Mouse (Mus musculus) embryonic facial prominence, embryonic 14.5 days (tissue): Measurements from ENCODE around the gene Gm17087. TPM values are rescaled to one million over a fixed set of nuclear protein-coding genes. Genes with fewer than 3 reads are reported as not detected.

Experiments
- ATAC-seq: fragments of 200-750 bp; cut with Nextera tagmentation; 2 replicates; pipeline ENCODE4 v1.8.0; 2017; ENCODE audit warnings: low read depth, moderate number of reproducible peaks, moderate TSS enrichment
- DNase-seq: peaks from one replicate; pipeline ENCODE4 v3.0.0-alpha.2; 2015; ENCODE audit warnings: low spot score
- H3K27ac ChIP-seq: fragments of 300-500 bp; sonication (generic); replicated peaks from 2 replicates; pipeline ENCODE4 v1.5.1; 2014; ENCODE audit warnings: low read depth, mild to moderate bottlenecking, low read length, moderate library complexity
- H3K27me3 ChIP-seq: fragments of 300-500 bp; sonication (generic); replicated peaks from 2 replicates; pipeline ENCODE4 v1.6.1; 2014; ENCODE audit warnings: low read length; ENCODE audit not compliant: control insufficient read depth, insufficient read depth
- H3K36me3 ChIP-seq: fragments of 300-500 bp; sonication (generic); 2 replicates; pipeline ENCODE4 v1.6.1; 2014; ENCODE audit warnings: low read length, mixed read lengths; ENCODE audit not compliant: control insufficient read depth, insufficient read depth
- H3K4me1 ChIP-seq: fragments of 300-500 bp; sonication (generic); 2 replicates; pipeline ENCODE4 v1.6.1; 2014; ENCODE audit warnings: antibody characterized with exemption, low read length; ENCODE audit not compliant: control insufficient read depth, insufficient read depth
- H3K4me2 ChIP-seq: fragments of 300-500 bp; sonication (generic); 2 replicates; pipeline ENCODE4 v1.6.1; 2014; ENCODE audit warnings: low read depth, mild to moderate bottlenecking, low read length, moderate library complexity, mixed read lengths
- H3K4me3 ChIP-seq: fragments of 300-500 bp; sonication (generic); 2 replicates; pipeline ENCODE4 v1.5.1; 2014; ENCODE audit warnings: low read depth, mild to moderate bottlenecking, low read length
- H3K9ac ChIP-seq: fragments of 300-500 bp; sonication (generic); 2 replicates; pipeline ENCODE4 v1.6.1; 2014; ENCODE audit warnings: low read depth, mild to moderate bottlenecking, low read length, moderate library complexity, mixed read lengths
- H3K9me3 ChIP-seq: fragments of 300-500 bp; sonication (generic); 2 replicates; pipeline ENCODE4 v1.6.1; 2016; ENCODE audit warnings: low read length; ENCODE audit not compliant: control insufficient read depth
- WGBS: fragments of 180-500 bp; shearing (Covaris S2); extraction: QIAGEN DNeasy Blood & Tissue Kit; methylation state at CpG from one replicate; pipeline ENCODE4 v1.1.7; 2014; 5-methylcytosine and 5-hydroxymethylcytosine counted together
- polyA plus RNA-seq: library from polyadenylated mRNA; unstranded; fragments of >200 nt; fragmentation: Nextera tagmentation; extraction: Ambion mirVana; gene quantifications from 2 replicates; pipeline ENCODE4 v1.2.1, GENCODE M21; 2014

The Gm17087 gene
- polyA plus RNA-seq, 1 experiment from 2014 or later, result not detected

DNA sequence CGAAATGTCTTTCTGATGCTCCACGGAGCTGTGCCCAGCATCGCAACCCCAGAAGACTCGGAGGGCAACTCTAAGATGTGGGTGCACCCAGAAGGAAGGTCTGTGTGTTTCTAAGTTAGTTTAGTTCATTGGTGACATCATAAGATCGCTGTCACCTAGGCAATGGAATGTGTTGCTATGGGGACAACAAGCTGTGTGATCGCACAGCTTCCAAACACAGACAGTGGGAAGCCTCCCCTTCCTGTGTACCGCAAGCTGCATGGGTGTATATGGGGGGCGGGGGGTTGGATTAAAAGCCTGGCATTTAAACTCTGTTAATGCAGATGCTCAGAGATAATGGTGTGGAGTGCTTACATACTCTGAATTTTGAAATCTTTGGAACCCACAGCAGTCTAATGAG lies 14.8 kb upstream of the Gm17087 start:
- no peak overlapping the region for H3K4me2 ChIP-seq
- no peak for DNase-seq
- no peaks in the 10 kb centered on the region for H3K9me3 ChIP-seq
- no peak overlapping the region for H3K4me3 ChIP-seq
- no peaks in the 10 kb centered on the region for H3K36me3 ChIP-seq
- no peak overlapping the region for H3K27ac ChIP-seq
- ATAC-seq, result no peak
- H3K9ac ChIP-seq, result no peak overlapping the region
- no peaks in the 10 kb centered on the region for H3K4me1 ChIP-seq
- WGBS, result 79% methylated on average over 8 of the region's 8 CpGs
- H3K27me3 ChIP-seq, result no peaks in the 10 kb centered on the region

DNA sequence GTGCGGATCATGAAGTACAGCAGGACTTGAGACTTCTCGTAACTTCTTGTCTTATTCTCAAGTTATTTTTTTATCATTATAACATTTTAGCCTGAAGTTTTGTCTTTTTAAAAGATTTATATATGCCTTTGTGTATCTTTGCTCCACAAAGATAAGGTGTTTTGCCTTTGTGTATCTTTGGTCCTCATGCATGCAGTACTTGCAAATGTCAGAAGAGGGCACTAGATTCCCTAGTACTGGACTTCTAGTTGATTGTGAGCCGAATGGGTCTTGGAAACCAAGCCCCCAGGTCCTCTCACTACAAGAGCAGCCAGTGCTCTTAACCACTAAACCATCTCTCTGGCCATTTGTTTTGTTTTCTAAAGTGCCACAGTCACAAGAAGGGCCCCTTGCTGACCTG lies 13.6 kb upstream of the Gm17087 start:
- DNase-seq, result no peak
- WGBS, result 63% methylated on average over 3 of the region's 3 CpGs
- ATAC-seq, result no peak

DNA sequence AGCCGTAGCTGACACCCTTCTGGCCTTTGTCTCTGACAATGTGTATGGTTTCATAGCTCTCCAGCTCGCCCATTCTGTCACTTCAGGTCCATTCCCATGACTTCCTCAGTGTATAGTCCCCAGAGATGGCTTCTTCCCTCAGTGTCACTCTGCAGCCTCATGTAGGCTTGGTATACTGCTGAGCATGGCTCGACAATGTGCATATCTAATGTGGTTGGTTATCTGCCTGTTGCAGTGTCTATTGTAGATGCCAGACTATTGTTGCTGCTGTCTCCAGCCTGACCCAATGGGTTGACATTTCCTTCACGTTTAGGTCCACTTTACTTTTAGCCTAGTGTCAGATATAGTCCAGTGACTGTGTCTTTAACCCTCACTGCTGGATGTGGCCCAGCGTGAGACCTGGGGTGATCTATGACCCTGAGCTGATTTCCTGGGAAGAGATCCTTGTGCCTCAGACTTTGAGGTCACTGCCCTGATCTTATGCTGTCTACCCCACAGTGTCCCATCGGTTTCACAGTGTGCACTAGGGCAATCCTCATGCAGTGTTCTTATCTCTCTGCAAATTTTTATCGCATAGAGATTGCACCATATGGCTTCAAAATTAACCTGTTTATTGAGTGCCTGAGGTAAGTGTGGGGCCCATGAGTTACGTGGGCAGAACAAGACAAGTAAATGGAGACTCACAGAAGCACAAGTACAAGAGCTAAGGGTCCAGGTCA lies 7.0 kb upstream of the Gm17087 start:
- H3K27me3 ChIP-seq, result no peaks in the 10 kb centered on the region
- no peak overlapping the region for H3K27ac ChIP-seq
- H3K9ac ChIP-seq, result no peak overlapping the region
- no peaks in the 10 kb centered on the region for H3K36me3 ChIP-seq
- H3K4me2 ChIP-seq, result no peak overlapping the region
- DNase-seq, result no peak
- 0 out of 2 replicates have a peak, but pooled peaks cover 7% of the 10 kb centered on the region for H3K9me3 ChIP-seq
- ATAC-seq, result no peak
- WGBS, result 72% methylated on average over 8 of the region's 8 CpGs
- H3K4me3 ChIP-seq, result no peak overlapping the region
- H3K4me1 ChIP-seq, result no peaks in the 10 kb centered on the region

More for the DNA sequence above, 13.6 kb upstream of the Gm17087 start:
- H3K4me3 ChIP-seq, result no peak overlapping the region
- H3K27me3 ChIP-seq, result no peaks in the 10 kb centered on the region
- H3K4me2 ChIP-seq, result no peak overlapping the region
- no peaks in the 10 kb centered on the region for H3K4me1 ChIP-seq
- H3K9ac ChIP-seq, result no peak overlapping the region
- H3K36me3 ChIP-seq, result no peaks in the 10 kb centered on the region
- H3K27ac ChIP-seq, result no peak overlapping the region
- H3K9me3 ChIP-seq, result no peaks in the 10 kb centered on the region

DNA sequence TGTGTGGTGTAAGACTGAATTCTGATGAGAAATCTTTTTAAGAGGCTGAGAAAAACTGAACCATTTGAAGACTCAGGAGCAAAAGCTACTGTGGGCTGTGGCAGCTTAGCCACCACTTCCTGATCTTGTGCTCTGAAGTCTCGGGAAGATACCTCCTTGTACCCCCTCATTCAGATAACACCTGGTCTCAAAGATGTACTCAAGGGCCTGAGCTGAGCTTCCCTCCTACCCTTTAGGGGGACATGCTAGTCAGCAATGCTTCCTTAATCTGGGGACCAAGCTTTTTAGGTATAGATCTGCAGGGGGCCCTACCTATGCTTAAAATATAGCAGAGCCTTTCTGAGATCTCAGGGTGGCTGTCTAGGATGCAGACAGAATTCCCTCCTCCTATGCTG lies 3.9 kb downstream of the Gm17087 start:
- H3K4me2 ChIP-seq, result no peak overlapping the region
- WGBS, result 44% methylated on average over 1 of the region's 1 CpGs
- no peak overlapping the region for H3K9ac ChIP-seq
- H3K4me3 ChIP-seq, result no peak overlapping the region
- H3K9me3 ChIP-seq, result no peaks in the 10 kb centered on the region
- H3K27ac ChIP-seq, result no peak overlapping the region
- DNase-seq (no peak), ATAC-seq (no peak)
- H3K27me3 ChIP-seq, result no peaks in the 10 kb centered on the region
- H3K4me1 ChIP-seq, result no peaks in the 10 kb centered on the region
- no peaks in the 10 kb centered on the region for H3K36me3 ChIP-seq

DNA sequence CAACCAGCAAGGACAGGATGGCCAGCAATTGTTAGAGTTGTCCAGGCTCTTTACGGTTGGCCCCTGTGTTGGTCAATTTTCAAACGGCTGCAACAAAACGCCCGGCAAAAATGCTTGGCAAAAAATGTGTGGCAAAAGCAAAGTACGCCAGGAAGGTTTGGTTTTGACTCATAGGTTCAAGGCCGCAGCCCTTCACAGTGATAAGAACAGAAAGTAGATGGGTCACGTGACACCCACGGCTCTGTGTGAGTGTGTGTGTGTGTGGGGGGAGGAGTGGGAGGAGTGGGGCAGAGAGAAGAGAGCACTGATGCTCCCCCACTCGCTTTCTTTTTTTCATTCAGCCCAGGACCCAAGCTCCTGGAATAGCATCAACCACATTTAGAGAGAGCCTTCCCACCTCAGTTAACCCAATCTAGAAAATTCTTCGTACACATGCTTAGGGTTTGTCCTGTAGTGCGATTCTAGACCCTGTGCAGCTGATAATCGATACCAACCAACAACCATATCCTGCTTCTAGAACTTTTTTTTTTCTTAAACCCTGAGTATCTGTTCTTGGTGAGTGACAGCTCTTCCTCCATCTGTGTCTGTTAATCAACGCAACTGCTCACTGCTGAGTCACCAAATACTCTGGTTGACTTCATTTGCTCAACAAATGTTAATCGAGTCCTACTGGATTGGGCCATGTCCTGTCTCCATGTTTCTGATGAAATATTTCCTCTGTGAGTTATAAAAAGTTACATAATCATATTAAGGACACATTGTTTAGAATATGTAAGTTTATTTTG lies 4.5 kb downstream of the Gm17087 start:
- no peak overlapping the region for H3K4me3 ChIP-seq
- H3K27me3 ChIP-seq, result no peaks in the 10 kb centered on the region
- H3K4me2 ChIP-seq, result no peak overlapping the region
- DNase-seq, result no peak
- no peaks in the 10 kb centered on the region for H3K9me3 ChIP-seq
- H3K9ac ChIP-seq, result no peak overlapping the region
- no peaks in the 10 kb centered on the region for H3K4me1 ChIP-seq
- H3K27ac ChIP-seq, result no peak overlapping the region
- no peak for ATAC-seq
- WGBS, result 78% methylated on average over 14 of the region's 14 CpGs
- H3K36me3 ChIP-seq, result no peaks in the 10 kb centered on the region

DNA sequence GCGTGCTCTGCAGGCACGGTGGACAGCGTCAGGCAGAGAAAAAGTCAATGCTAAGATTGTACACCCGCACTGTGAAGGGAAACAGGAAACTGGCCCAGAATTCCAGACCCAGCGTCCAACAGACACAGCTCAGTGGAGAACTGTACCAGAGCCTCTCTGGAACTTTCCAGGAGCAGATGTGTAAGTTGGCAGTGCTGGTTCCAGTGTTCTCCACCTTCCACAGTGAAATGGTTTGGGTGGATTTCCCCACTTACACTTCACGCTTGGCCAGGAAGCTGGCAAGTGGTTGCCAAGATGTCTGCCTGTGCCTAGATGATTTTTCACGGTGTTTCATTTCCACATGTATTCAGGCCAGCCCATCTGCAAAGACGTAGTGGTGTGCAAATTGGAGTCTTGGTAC lies 8.8 kb downstream of the Gm17087 start:
- DNase-seq (no peak), ATAC-seq (no peak)
- WGBS, result 64% methylated on average over 8 of the region's 8 CpGs
- no peaks in the 10 kb centered on the region for H3K36me3 ChIP-seq
- no peaks in the 10 kb centered on the region for H3K27me3 ChIP-seq
- H3K9me3 ChIP-seq, result no peaks in the 10 kb centered on the region
- H3K27ac ChIP-seq, result no peak overlapping the region
- H3K4me3 ChIP-seq, result no peak overlapping the region
- no peak overlapping the region for H3K4me2 ChIP-seq
- H3K4me1 ChIP-seq, result no peaks in the 10 kb centered on the region
- no peak overlapping the region for H3K9ac ChIP-seq

DNA sequence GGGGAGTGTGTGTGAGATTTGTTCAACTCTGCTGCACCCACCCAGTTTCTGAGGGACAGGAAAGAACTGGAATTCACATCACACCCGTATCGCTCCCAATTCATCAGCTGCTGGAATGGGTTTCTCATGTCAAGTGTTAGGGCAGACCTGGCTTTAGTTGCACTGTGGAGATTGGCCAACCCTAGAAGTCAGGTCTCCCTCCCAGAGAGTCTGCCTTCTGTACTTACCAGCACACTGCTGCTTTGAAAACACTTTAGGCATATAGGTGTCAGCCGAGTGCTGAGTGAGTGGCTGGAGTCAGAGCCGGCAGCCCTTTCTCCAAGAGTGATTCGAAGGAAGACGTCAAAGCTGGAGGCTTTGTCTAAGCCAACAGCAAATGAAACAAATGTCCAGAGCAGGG lies 10.5 kb downstream of the Gm17087 start:
- Histone ChIP-seq H3K4me3 (no peak overlapping the region), H3K4me1 (no peaks in the 10 kb centered on the region), H3K9ac (no peak overlapping the region), H3K9me3 (no peaks in the 10 kb centered on the region), H3K27me3 (no peaks in the 10 kb centered on the region), H3K4me2 (no peak overlapping the region), H3K36me3 (no peaks in the 10 kb centered on the region), H3K27ac (no peak overlapping the region)
- WGBS, result 82% methylated on average over 6 of the region's 6 CpGs
- no peak for DNase-seq
- ATAC-seq, result no peak

DNA sequence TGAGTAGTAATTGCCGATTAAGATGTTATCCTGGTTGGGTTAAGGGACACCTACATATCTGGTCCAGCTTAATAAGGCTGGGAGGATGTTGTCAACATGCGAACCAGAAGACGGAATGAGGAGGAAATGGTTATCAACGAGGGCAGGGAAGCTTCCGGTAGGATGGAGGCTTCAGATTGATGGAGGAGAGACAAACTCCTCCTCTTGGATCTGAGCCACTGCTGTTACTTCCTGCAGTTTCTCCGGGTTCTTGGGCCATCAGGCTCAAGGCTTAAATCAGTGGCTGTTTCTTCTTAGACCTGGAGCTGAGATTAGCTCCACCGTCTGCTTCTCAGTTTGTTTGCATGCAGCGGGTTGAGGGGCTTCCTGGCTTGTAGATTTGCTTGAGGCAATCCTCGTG lies 11.0 kb downstream of the Gm17087 start:
- Histone ChIP-seq H3K27ac (no peak overlapping the region), H3K9ac (no peak overlapping the region), H3K4me3 (no peak overlapping the region), H3K4me2 (no peak overlapping the region), H3K9me3 (no peaks in the 10 kb centered on the region), H3K36me3 (no peaks in the 10 kb centered on the region), H3K4me1 (no peaks in the 10 kb centered on the region), H3K27me3 (no peaks in the 10 kb centered on the region)
- ATAC-seq, result no peak
- 74% methylated on average over 9 of the region's 9 CpGs for WGBS
- DNase-seq, result no peak

DNA sequence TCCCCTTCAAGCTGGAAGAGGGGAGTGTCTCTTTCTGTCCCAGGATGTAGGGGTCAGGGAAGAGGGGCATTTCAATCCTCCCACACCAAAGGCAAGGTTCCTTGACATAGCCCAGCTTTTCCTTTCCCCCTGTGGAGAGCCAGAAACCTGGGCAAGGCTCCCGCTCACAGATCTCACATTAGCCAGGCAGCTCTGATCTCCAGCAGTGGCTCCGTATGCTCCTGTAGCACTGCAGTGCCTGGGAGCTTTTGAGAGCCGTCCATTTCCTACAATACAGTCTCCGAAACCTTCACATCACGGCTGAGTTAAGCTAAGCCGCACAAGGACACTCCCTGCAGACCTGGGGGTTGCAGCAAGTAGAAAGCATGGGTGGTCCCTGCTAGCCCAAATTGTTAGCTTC lies 12.5 kb downstream of the Gm17087 start:
- 85% methylated on average over 6 of the region's 6 CpGs for WGBS

More for the DNA sequence above, 12.5 kb downstream of the Gm17087 start:
- Histone ChIP-seq H3K4me1 (no peaks in the 10 kb centered on the region), H3K4me3 (no peak overlapping the region), H3K27ac (no peak overlapping the region), H3K36me3 (no peaks in the 10 kb centered on the region), H3K27me3 (no peaks in the 10 kb centered on the region), H3K9me3 (no peaks in the 10 kb centered on the region), H3K9ac (no peak overlapping the region), H3K4me2 (no peak overlapping the region)
- no peak for DNase-seq
- ATAC-seq, result no peak
